Mouse (Mus musculus) thymus, postnatal 4 days (tissue): ENCODE measurements around the gene Tex52.

Experiments used
- DNase-seq: peaks from one replicate; pipeline ENCODE4 v3.0.0; 2021

The Tex52 gene

DNA sequence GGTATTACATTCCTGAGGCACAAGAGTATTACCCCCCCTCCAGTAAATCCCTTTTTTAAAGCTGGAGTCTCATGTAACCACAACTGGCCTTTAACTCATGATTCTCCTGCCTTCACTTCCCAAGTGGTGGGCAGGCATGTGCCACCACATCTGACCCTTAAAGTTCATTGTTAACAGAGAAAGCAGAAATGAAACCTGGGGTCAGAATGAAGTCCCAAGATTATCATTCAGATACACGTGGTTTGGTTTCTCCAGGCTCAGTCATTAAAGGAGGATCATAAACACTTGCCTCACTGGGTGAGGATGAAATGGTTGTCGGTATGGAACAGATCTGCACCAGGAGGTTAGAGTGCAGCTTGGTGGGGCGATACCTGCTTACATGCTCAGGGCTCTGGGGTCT is 6.0 kb downstream of the Tex52 start:
- no peak for DNase-seq

DNA sequence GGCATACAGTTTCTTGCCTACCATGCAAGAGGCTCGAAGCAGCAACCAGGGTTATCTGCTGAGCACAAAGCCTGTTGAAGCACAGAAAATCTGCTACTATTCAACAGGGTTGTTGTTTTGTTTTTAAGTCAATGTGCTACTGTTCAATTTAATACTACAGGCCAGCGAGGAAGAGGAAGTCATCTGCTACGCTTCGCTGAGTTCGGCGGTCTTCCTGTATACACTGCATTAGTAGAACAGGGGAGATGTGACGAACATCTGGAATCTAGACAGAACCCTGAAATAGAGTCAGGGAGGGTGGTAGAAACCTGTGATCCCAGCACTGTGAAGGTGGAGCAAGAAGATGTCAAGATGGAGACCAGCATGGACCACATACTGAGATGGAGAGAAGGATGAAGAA is 8.5 kb downstream of the Tex52 start:
- no peak for DNase-seq

DNA sequence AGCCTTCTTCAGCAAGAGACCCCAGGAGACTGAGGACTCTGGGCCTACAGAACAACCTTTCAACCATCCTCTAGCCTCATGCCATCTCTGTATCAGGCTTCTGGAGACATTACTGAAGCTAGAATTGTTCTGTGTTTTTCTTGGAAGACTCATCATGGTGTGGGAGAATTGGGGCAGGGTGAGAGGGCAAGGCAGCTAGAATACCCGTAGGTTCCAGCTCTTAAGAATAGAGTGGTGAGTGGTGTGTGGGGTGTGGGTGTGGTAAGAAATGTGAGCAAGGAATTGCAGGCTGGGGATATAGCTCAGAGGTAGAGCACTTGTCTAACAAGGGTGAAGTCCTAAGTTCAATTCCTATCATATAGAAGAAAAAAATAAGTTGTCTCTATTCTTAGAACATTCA is 9.8 kb downstream of the Tex52 start:
- DNase-seq = no peak

DNA sequence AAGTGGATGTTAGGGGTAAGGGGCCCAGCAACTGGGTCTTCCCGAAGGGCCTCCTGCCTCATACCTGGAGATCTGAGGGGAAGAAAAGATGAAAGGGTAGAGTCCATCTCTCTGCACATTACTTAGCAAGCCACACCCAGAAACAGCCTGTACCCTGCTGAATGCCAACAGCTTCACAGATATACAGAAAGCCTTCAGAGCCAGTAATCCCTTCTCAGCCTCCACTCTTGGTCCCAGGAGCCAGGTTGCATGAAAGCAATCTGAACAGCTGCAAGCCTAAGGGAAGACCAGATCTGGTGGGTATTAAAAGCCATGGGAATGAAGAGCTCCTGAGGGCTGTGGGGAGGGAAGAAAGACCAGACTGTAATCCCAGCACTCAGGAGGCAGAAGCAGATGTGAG is 13.9 kb downstream of the Tex52 start:
- DNase-seq = no peak

DNA sequence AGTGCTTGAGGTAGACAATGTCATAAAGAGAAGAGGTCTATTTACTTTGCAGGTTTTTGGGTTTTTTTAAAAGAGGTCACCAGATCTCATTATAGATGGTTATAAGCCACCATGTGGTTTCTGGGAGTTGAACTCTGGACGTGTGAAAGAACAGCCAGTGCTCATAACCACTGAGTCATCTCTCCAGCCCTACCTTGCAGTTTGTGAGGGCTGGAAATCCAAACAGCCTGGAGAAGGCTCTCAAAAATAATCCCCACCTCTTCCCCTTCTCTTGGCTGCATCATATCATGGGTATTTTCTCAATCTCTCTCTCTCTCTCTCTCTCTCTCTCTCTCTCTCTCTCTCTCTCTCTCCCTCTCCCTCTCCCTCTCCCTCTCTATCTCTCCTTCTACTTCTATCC is 15.4 kb downstream of the Tex52 start:
- no peak for DNase-seq

DNA sequence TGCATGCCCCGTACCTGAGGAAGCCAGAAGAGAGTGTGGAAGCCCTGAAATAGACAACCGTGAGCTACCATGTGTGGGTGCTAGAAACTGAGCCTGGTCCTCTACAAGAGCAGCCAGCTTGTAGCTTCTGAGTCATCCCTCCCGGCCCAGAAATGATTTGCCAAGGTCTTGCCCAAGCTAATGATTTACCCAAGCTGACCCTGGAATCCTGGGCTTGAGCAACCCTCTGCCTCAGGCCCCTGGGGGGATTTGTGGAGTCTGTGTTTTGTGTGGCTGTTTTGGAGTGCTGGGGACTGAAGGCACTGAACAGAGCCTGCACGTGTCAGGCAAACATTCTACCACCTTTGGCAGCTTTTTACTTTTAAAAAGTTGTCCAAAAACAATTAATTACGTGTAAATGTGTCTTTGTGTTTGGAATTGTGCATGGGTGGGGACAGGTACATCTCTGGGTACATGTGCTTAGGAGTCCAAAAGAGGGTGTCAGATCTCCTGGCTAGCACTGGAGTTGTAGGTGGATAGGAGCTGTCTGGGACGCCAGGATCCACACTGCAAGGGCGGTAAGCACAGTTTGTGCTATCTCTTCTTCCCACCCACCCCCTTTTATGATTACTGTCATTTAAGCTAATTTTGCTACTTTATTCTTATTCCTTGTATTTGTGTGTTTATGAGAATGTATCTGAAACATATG is 22.5 kb downstream of the Tex52 start:
- DNase-seq = no peak

DNA sequence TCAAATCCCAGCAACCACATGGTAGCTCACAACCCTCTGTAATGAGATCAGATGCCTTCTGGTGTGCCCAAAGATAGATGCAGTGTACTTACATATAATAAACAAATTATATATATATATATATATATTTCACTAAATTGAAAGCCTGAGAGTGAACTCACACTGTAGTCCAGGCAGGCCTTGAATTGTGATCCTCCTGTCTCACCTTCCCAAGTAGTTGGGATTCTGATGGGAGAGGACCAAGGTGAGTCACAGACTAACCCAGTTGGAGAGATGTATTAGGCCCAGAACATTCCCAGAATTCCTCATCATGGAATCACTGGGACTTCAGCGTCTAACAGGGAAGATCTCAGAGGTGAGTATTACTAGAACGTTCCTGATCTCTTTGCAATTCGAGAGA is 23.7 kb downstream of the Tex52 start, which contains the start of gene Nrip2:
Gene Nrip2 (plus strand): TSS at position 301 of the 400 bp plus-strand sequence.
- no peak for DNase-seq

DNA sequence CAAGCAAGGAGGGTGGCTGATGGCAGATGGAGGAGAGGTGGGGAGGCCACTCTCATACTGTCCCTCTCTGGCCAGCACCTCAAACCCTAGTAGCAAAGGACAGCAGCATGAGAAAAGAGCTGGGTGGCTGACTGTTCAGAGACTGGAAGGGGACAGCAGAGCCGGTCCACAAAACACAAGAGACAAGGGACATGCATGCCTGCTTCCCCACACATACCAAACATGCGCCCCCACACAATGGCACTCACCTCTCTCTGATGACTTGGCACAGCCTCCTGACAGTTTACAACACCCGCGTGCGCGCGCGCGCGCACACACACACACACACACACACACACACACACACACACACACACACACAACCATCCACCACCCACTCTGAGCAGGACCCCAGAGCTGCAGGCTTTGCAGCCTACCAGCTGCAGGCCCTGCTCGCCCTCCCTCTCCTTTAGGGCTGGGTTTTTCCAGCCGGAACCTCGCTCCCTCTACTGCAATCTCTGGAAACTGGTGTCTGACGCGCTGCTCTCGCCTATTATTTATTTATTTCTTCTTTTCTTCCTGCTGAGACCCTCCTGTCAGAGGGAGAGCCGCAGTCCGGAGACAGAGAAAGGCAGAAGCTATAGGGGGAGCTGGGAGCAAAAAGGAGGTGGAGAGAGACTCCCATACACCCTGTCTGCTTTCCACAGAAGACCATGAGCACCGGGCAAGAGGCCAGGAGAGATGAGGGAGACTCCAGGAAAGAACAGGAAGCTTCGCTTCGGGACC is 24.3 kb downstream of the Tex52 start:
- DNase-seq = no peak

DNA sequence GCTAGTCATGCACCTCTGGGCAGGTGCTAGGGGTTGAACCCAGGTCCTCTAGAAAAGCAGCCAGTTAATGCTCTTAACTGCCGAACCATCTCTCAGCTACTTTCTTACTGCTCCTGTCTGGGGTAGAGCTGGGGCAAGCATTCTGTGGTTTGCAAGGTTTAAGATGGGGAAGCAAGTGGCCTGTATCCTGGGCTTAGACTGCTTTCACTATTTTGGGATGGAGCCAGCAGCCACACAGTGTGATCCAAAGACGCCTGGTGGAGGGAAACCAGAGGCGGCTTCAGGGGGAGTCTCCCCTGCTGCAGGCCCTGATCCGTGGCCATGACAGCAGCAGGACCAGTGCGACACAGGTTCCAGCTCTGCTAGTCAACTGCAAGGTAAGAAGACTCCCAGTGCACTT is 29.5 kb downstream of the Tex52 start:
- no peak for DNase-seq

DNA sequence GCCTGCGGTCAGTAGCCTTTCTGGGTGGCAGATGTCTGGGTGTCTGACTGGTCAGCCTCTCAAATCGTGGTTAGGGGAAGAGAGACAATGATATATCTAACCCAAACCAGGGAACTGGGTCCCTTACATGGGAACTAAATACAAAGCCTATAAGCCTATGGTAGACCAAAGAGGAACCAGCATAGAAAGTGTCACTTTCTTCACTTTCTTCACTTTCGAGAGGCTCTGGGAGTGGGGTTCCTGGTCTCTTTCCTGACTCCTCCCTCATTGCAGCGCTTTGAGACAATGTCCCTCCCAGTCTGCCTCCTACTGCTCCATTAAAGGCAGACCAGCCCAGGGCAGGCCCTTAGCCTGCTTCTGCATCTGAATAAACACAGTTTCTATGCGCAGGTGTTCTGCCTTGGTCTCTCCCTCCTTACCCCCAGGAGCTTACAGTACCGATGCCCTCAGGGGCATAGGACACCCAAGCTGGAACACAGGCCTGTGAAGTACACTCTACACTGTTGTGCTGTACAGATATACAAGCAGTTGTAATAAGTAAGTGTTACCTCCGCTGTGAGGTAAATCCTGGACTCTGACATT is 33.4 kb downstream of the Tex52 start:
- DNase-seq = no peak

DNA sequence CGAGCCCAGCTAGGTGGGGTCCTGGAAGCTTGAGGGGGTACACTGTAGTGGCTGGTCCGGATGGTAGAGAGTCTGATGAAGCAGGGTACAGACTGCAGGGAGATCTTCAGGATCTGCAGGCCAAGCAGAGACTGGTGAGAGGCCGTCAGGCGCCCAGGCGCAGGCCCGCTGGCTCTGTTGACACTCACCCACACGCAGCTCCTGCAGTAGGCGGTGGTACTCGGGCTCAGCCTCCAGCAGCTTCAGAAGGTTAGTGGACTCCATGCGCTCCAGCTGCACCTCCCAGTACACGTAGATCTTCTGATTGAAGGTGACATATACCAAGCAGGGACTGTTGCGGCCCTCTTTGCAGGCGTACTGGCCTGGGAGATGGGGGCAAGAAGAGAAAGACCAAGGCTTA is 35.0 kb downstream of the Tex52 start:
- no peak for DNase-seq

DNA sequence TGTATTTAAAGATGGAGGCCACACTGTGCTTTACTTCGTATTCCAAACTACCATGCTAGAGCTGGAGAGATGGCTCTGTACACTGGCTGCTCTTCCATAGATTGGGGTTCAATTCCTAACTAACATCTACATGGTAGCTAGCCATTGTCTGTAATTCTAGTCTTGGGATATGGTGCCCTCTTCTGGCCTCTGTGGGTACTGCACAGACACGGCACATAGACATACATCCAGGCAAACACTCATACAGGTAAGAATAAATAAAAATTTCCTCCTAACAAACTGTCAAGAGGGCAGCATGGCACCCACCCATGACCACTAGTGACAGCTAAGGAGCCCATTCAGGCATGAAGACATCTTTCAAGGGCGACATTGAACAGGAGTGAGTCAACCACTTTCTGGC is 35.9 kb downstream of the Tex52 start:
- DNase-seq = peak; percentile 86

DNA sequence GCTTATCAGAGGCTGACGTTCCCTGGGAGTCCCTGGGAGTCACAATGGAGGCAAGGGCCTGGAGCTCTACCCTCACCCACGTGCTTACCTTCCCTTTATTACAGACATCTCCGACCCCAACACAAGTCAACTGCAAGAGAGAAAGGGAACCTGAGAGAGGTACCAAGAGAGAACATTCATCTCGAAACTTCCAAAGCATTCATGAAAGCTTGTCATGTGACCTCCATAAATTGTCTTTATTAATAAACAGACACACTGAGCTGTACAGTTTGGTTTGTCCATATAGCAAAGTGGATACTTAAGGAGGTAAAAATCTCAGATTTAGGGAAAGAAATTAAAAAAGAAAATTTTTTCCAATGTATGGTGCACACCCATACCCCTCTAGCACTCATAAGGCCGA is 40.9 kb downstream of the Tex52 start:
- no peak for DNase-seq

DNA sequence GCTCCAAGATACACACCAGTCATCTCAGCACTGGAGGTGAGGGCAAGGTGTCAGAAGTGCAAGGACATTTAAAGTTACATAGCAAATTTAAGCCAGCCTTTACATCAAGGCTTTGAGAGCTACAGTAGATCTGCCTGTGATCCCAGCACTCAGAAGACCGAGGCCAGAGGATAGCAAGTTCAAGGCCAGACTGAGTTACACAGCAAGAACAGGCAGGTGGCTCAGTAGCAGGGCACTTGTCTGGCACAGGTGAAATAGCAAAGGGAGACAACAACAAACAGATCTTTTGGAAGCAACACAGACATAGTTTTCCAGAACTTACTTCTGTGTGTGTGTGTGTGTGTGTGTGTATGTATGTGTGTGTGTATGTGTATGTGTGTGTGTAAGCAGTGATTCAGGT is 42.8 kb downstream of the Tex52 start:
- no peak for DNase-seq

DNA sequence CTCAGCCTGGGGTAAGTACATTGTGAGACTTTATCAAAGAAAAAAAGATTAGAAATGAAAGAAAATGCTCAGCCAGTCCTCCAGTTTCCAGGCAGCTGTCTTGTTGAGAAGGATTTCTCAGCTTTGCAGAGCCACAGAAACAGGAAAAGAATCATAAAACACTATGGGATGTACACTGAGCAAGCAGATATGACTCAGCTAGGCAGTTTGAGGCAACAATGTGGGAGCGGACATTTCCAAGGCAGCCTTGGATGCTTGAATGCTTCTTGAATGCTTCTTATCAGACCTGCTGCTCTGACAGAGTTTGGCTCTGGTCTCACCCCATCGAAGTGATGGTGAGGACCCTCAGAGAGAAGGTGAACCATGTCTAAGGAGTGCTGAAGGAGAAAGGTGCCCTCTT is 45.8 kb downstream of the Tex52 start:
- DNase-seq = no peak

DNA sequence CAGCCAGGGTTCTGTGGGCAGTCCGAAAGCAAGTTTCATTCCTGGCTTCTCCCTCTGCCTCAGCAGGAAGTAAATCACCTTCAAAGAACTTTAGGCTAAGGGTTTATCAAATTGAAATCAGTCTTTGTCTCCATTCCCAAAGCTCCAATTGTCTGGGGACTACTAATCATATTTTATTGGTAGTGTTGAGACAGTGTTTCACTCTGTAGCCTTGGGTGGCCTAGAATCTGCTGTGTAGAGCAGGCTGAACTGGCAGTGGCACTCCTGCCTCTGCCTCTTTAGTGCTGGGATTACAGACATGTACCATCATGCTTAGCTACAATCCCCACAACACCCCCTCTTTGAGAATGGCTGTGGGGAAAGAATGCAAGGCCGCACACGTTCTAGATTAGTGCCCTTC is 46.2 kb downstream of the Tex52 start:
- no peak for DNase-seq

DNA sequence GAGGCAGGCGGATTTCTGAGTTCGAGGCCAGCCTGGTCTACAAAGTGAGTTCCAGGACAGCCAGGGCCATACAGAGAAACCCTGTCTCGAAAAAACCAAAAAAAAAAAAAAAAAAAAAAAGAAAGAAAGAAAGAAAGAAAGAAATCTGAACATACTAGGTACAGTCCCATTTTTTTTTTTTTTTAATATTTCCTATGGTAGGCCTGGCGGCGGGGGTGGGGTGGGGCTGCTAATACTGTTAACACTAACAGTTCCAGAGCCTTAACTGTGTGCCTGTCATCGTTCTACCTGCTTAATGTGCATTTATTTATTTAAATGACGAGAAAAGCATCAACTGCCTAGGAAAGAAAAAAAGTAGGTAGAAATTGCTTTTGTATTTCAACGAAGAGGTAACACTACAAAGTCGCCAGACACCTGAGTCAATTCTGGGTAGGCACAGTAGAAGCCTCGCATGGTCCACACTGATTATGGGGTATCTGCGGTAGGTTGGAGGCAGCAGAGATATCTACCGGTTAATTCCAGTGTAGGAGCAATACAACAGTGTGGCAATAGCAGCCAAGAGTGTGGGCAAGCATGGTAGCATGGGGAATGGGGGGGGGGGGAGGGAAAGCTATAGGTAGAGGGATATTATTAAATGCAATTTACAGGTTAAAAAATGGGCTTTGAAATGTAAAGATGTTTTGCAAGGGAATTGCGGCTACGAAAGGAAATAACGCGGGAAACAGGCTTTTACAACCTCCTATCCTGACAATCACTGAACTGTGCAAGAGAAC is 48.4 kb downstream of the Tex52 start:
- peak; percentile 18 for DNase-seq

DNA sequence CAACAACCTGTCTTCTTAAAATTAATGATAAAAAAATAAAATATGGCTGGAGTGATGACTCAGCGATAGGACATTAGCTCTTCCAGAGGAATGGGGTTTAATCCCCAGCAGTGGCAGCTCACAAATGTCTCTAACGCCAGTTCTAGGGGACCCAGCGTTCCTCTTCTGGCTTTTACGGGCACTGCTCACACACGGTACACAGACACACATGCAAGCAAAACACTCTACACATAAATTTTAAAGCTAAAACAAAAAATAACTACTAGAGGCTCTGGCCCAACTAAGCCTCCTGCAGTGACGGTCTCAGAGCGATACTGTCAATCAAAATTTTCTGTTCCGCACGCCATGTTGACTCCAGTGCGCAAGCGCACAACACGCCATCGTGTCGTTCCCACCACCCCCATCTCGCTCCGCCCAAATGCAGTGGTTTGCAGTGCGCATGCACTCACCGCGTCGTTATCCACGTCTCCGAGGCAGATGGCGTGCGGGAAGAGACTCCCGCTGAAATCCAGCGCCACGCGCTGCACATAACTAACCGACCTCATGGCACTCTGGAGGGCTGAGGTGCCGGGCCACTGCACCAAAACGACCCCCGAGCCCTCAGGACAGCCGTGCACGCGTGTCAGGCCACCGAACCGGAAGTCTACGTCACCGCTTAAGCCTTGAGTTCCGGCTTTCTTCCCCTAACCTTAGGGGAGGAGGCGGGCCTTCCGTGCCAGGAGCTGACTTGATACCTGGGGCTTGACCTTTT is 49.2 kb downstream of the Tex52 start, which contains the start of gene Itfg2:
Gene Itfg2 (minus strand): TSS at position 663 of the 751 bp plus-strand sequence.
- peak; percentile 96 for DNase-seq

DNA sequence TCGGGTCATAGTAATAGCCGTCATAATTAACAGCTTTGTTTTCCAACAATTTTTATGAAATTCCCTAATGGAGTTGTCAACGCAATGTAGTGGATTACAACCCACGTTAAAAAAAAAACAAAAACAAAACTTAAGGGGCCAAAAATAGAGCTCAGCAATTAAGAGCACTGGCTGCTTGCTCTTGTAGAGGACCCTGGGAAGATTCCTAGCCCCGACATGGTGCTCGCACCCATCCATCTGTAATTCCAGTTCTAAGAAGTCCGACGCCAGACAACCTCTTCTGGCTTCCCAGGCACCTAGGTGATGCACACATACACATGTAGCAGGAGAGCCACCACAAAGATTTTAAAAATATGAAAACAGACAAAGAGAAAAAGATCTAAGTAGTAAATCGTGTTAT is 49.8 kb downstream of the Tex52 start:
- DNase-seq = peak; percentile 24

DNA sequence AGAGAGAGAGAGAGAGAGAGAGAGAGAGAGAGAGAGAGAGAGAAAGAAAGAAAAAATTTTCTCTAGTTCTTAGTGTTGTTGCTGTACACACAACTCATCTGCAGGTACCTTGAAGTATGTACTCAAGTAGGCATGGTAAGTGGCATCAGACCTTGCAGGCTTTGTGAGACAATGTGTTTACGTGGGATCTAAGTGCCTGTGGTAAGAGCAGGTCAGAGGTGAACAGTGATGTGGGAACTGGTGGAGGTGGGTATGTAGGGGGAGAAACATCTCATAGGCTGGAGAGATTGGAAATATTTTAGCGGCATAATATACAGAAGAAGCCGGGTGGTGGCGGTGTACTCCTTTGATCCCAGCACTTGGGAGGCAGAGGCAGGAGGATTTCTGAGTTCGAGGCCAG is 52.3 kb downstream of the Tex52 start:
- no peak for DNase-seq

DNA sequence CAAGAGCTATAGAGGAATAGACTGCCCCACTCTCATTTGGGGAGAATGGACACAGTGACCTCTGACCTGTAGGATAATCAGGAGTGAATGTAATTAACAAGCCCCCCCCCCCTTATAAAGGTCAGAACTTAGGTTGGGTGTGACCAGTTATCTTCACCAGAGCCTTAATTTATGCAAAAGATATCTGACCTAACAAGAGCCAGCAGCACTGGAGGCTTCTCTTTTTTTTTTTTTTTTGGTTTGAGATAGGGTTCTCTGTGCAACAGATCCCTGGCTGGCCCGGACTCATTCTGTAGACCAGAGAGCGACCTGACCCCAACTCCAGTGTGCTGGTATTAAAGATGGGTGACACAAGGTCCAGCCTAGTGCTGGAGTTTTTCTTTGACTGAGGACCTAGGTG is 54.0 kb downstream of the Tex52 start:
- no peak for DNase-seq

DNA sequence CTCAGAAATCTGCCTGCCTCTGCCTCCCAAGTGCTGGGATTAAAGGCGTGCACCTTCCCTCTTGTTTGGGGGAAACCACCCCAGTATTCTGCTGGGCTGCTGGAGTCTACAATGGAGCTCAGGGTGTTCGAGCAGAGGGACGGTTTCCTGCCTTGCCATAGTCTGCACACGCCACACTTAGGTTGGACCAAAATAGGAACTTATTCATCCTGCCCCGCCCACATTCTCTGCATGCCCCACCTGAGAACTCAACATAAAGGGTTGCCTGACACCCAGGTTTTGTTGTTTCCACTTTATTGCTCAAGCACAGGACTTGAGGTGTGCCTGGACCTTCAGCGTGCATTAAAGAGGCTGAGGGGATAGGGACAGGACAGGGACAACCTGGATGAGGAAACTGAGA is 54.6 kb downstream of the Tex52 start:
- no peak for DNase-seq
